ENCODE assay signal across 7 mouse cellular contexts in genomic region chr11:61674839-61675159, GRCm38 (mm10). TPM values are rescaled to one million over a fixed set of nuclear protein-coding genes. Genes with fewer than 3 reads are reported as not detected.
DNase-seq lines count a peak whose midpoint lies in the region; ATAC-seq lines count a peak whose summit lies in the region.

No protein-coding gene starts in this region.

- H3K4me3 ChIP-seq in embryonic facial prominence, embryonic 11.5 days (ENCODE audit: low read depth, low read length): no peak overlapping the region
- H3K4me3 ChIP-seq in midbrain, embryonic 13.5 days (replicated peaks): no peak overlapping the region

- peaks cover 3% of the 10 kb centered on the region; the same call in 1 of the 2 replicates for H3K4me1 ChIP-seq in embryonic facial prominence, embryonic 11.5 days (ENCODE audit: control insufficient read depth, insufficient read depth, low read length)
- H3K4me1 ChIP-seq in midbrain, embryonic 13.5 days (replicated peaks): peaks cover 12% of the 10 kb centered on the region

- H3K4me2 ChIP-seq in embryonic facial prominence, embryonic 11.5 days (ENCODE audit: low read depth, low read length): no peak overlapping the region
- H3K4me2 ChIP-seq in midbrain, embryonic 13.5 days (replicated peaks): peak overlapping the region; percentile 29

- peak; percentile 36 for DNase-seq in ovary, postnatal 36 days (ENCODE audit: low spot score)
- no peak for DNase-seq in ovary, postnatal 14 days (ENCODE audit: low spot score)
- peak; percentile 86 for DNase-seq in embryonic facial prominence, embryonic 11.5 days (ENCODE audit: low spot score)
- DNase-seq in induced T-regulatory cell, adult 2 months (ENCODE audit: low read depth): peak; percentile 53
- no peak for DNase-seq in T-cell, adult 2 months (ENCODE audit: low spot score)
- DNase-seq in frontal cortex, adult 2 months (ENCODE audit: extremely low spot score in 1 of 2, low spot score in 1 of 2): no peak

- H3K9ac ChIP-seq in embryonic facial prominence, embryonic 11.5 days (replicated peaks; ENCODE audit: low read length): no peak overlapping the region; the same call in 1 of the 2 replicates
- H3K9ac ChIP-seq in midbrain, embryonic 13.5 days (replicated peaks): no peak overlapping the region; the same call in 1 of the 2 replicates

- ATAC-seq in embryonic facial prominence, embryonic 11.5 days (replicated peaks; ENCODE audit: insufficient number of reproducible peaks, low FRiP score, low TSS enrichment, low read depth): peak; percentile 61
- peak; percentile 77 for ATAC-seq in midbrain, embryonic 13.5 days

- no peaks in the 10 kb centered on the region for H3K9me3 ChIP-seq in embryonic facial prominence, embryonic 11.5 days (replicated peaks; ENCODE audit: control insufficient read depth, low read length)
- no peaks in the 10 kb centered on the region for H3K9me3 ChIP-seq in midbrain, embryonic 13.5 days

- no peak overlapping the region for H3K27ac ChIP-seq in embryonic facial prominence, embryonic 11.5 days (replicated peaks; ENCODE audit: low read depth, low read length)
- H3K27ac ChIP-seq in midbrain, embryonic 13.5 days: no peak overlapping the region

- H3K36me3 ChIP-seq in embryonic facial prominence, embryonic 11.5 days (replicated peaks; ENCODE audit: control insufficient read depth, insufficient read depth, low read depth, low read length): no peaks in the 10 kb centered on the region
- H3K36me3 ChIP-seq in midbrain, embryonic 13.5 days: no peaks in the 10 kb centered on the region

- 1% methylated on average over 8 of the region's 8 CpGs for WGBS in embryonic facial prominence, embryonic 11.5 days
- WGBS in midbrain, embryonic 13.5 days: 6% methylated on average over 8 of the region's 8 CpGs

- no peaks in the 10 kb centered on the region; the same call in 1 of the 2 replicates for H3K27me3 ChIP-seq in embryonic facial prominence, embryonic 11.5 days (ENCODE audit: control insufficient read depth, insufficient read depth, low read length)
- peaks cover 4% of the 10 kb centered on the region for H3K27me3 ChIP-seq in midbrain, embryonic 13.5 days

RNA-seq across cellular contexts. Expression of gene Fam83g, which starts 9.1 kb away (rescaled TPM):
- polyA plus RNA-seq in embryonic facial prominence, embryonic 11.5 days (2014; fragmentation: Nextera tagmentation; extraction: Ambion mirVana): 0.76 and 0.84 TPM in 2 replicates
- polyA plus RNA-seq in midbrain, embryonic 13.5 days (2015; fragmentation: Nextera tagmentation; extraction: Ambion mirVana): 0.17 and 0.24 TPM in 2 replicates
- 0.06 and 0.13 TPM in 2 replicates for polyA plus RNA-seq in frontal cortex, adult 2 months (2012; rRNA removed)

RNA-seq across cellular contexts. Expression of gene Grap, which starts 21.7 kb away (rescaled TPM):
- 3.4 and 4.8 TPM in 2 replicates for polyA plus RNA-seq in embryonic facial prominence, embryonic 11.5 days (2014; fragmentation: Nextera tagmentation; extraction: Ambion mirVana)
- 9.0 and 11.1 TPM in 2 replicates for polyA plus RNA-seq in midbrain, embryonic 13.5 days (2015; fragmentation: Nextera tagmentation; extraction: Ambion mirVana)
- 6.6 and 7.2 TPM in 2 replicates for polyA plus RNA-seq in frontal cortex, adult 2 months (2012; rRNA removed)

RNA-seq across cellular contexts. Expression of gene Slc5a10, which starts 45.8 kb away (rescaled TPM):
- polyA plus RNA-seq in embryonic facial prominence, embryonic 11.5 days (2014; fragmentation: Nextera tagmentation; extraction: Ambion mirVana): not detected in 2 replicates
- polyA plus RNA-seq in midbrain, embryonic 13.5 days (2015; fragmentation: Nextera tagmentation; extraction: Ambion mirVana): 0.08 TPM in 1 of 2 replicates, not detected in the other
- polyA plus RNA-seq in frontal cortex, adult 2 months (2012; rRNA removed): 0.04 and 0.13 TPM in 2 replicates

Comparison
In these comparisons a context has a peak if more than half of its experiments do, and no peak if none do; other contexts are left out.
1. DNase-seq: peak in ovary, postnatal 36 days (single experiment), embryonic facial prominence, embryonic 11.5 days (single experiment) and induced T-regulatory cell, adult 2 months (single experiment); none in ovary, postnatal 14 days (single experiment), T-cell, adult 2 months (single experiment) and frontal cortex, adult 2 months (0 of 2).